Mouse (Mus musculus) myocyte (in vitro differentiated cells): ENCODE results near the gene Kctd17. TPM values are rescaled to one million over a fixed set of nuclear protein-coding genes. Genes with fewer than 3 reads are reported as not detected.

ENCODE experiments used
- H3K27me3 ChIP-seq: one replicate; pipeline ENCODE4 v1.6.1; 2011; ENCODE audit not compliant: control insufficient read depth, insufficient read depth, insufficient read length
- H3K36me3 ChIP-seq: one replicate; pipeline ENCODE4 v1.6.1; 2011; ENCODE audit not compliant: control insufficient read depth, insufficient read depth
- H3K4me2 ChIP-seq: one replicate; pipeline ENCODE4 v1.6.1; 2011; ENCODE audit warnings: low read depth, control low read depth
- H3K4me3 ChIP-seq: one replicate; pipeline ENCODE4 v1.5.1; 2011; ENCODE audit warnings: mild to moderate bottlenecking, control low read depth, moderate library complexity
- H3K79me2 ChIP-seq: one replicate; pipeline ENCODE4 v1.6.1; 2011; ENCODE audit not compliant: control insufficient read depth, insufficient read depth
- H3ac ChIP-seq: one replicate; pipeline ENCODE4 v1.6.1; 2011; ENCODE audit not compliant: control insufficient read depth, insufficient read length
- CEBPB ChIP-seq: IDR thresholded peaks from 2 replicates; pipeline ENCODE4 v1.6.1; 2011; ENCODE audit warnings: mild to moderate bottlenecking, moderate library complexity; ENCODE audit not compliant: poor library complexity, insufficient read depth, severe bottlenecking
- E2F4 ChIP-seq: IDR thresholded peaks from one replicate; pipeline ENCODE4 v1.6.1; 2011; ENCODE audit warnings: mild to moderate bottlenecking, control low read depth, moderate library complexity; ENCODE audit not compliant: insufficient read depth
- MAX ChIP-seq: IDR thresholded peaks from one replicate; pipeline ENCODE4 v1.6.1; 2011; ENCODE audit warnings: low read depth, mild to moderate bottlenecking, control low read depth
- MYOD1 ChIP-seq, 3 experiments: IDR thresholded peaks; one replicate each; pipeline ENCODE4 v1.6.1; 2011; ENCODE audit warnings: control low read depth in 2 of 3, low read depth in 2 of 3, mild to moderate bottlenecking in 2 of 3, moderate library complexity in 1 of 3; ENCODE audit not compliant: insufficient read length in 2 of 3, control insufficient read depth in 1 of 3
- MYOG ChIP-seq, 3 experiments: IDR thresholded peaks; one replicate each; pipeline ENCODE4 v1.6.1; 2011; ENCODE audit warnings: control low read depth in 2 of 3, low read depth in 2 of 3, mild to moderate bottlenecking in 2 of 3; ENCODE audit not compliant: insufficient read length in 2 of 3, control insufficient read depth in 1 of 3, insufficient read depth in 1 of 3
- POLR2A ChIP-seq: IDR thresholded peaks from one replicate; pipeline ENCODE4 v1.6.1; 2011; ENCODE audit warnings: low read depth, mild to moderate bottlenecking, control low read depth, moderate library complexity; ENCODE audit not compliant: insufficient read length
- POLR2AphosphoS2 ChIP-seq: IDR thresholded peaks from one replicate; pipeline ENCODE4 v1.6.1; 2011; ENCODE audit warnings: low read depth, control low read depth; ENCODE audit not compliant: insufficient read length
- REST ChIP-seq: IDR thresholded peaks from one replicate; pipeline ENCODE4 v1.6.1; 2011; ENCODE audit warnings: mild to moderate bottlenecking, control low read depth, moderate library complexity; ENCODE audit not compliant: insufficient read depth, insufficient read length
- SRF ChIP-seq: IDR thresholded peaks from one replicate; pipeline ENCODE4 v1.6.1; 2011; ENCODE audit warnings: low read depth; ENCODE audit not compliant: control insufficient read depth, insufficient read length
- TCF12 ChIP-seq: IDR thresholded peaks from one replicate; pipeline ENCODE4 v1.6.1; 2011; ENCODE audit warnings: mild to moderate bottlenecking, control low read depth; ENCODE audit not compliant: poor library complexity, insufficient read depth, severe bottlenecking
- TCF3 ChIP-seq: IDR thresholded peaks from one replicate; pipeline ENCODE4 v1.6.1; 2011; ENCODE audit warnings: low read depth, control low read depth; ENCODE audit not compliant: insufficient read length
- USF1 ChIP-seq: IDR thresholded peaks from one replicate; pipeline ENCODE4 v1.6.1; 2011; ENCODE audit warnings: low read depth, mild to moderate bottlenecking, control low read depth, moderate library complexity
- polyA plus RNA-seq: library from polyadenylated mRNA; unstranded; fragments of >200 nt; fragmentation: generic; extraction: Trizol; gene quantifications from one replicate; pipeline ENCODE4 v1.2.1, GENCODE M21; 2012; ENCODE audit warnings: missing spikeins

Gene Kctd17
- polyA plus RNA-seq, 1 experiment: 161 TPM

DNA sequence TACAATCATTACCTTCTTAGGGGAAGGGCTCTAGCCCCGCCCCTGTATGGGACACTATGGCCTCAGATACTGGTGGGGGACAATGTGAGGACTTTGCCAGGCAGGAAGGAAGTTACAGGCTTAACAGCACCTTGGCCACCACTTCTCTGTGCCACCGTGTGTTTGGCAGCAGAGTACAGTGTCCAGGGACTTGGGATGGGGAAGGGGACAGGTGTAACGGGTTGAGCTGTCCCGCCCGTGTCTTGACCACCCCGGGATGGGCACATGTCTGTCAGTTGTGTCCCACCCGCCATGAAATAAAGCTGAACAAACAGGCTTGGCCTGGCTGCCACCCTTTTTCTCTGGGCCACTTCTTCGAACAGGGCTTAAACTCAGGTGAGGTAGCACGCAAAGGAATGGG is 10.6 kb downstream of the Kctd17 start:
- H3K36me3 ChIP-seq: no peaks in the 10 kb centered on the region
- H3K4me2 ChIP-seq: no peak overlapping the region
- H3K27me3 ChIP-seq: no peaks in the 10 kb centered on the region
- H3K79me2 ChIP-seq: no peaks in the 10 kb centered on the region
- H3K4me3 ChIP-seq: no peak overlapping the region
- TF ChIP-seq MYOG (IDR thresholded peaks at IDR 0.05; ENCODE audit: control insufficient read depth in 1 of 3, insufficient read depth in 1 of 3, insufficient read length in 2 of 3, low read depth in 2 of 3): no peak
- no peak for TF ChIP-seq USF1
- no peak for TF ChIP-seq TCF12
- TF ChIP-seq SRF: no peak
- TF ChIP-seq REST: no peak
- H3ac ChIP-seq: no peak overlapping the region

DNA sequence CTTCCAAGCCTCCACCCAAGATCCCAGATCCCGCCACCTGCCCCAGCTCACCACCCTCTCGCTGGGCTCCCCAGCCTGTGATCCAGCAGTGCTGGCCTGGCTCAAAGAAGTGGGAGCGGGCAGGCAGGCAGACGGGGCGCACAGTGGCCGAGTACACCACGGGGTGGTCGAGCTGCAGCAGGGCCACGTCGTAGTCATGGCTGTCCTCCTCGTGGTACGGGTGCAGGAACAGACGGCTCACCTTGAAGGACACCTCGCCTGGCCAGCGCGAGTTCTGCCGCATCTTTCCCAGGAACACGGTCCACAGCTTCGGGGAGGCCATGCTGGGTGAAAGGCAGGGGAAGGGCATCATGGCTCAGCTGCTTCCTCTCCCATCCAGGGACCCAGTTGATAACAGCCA is 13.9 kb downstream of the Kctd17 start:
- peak in 1 of 3 experiments; percentile 18 for TF ChIP-seq MYOG (IDR thresholded peaks at IDR 0.05; ENCODE audit: control insufficient read depth in 1 of 3, insufficient read depth in 1 of 3, insufficient read length in 2 of 3, low read depth in 2 of 3)
- TF ChIP-seq REST: no peak
- TF ChIP-seq POLR2AphosphoS2: peak; percentile 76
- TF ChIP-seq SRF: no peak
- H3ac ChIP-seq: no peak overlapping the region
- no peaks in the 10 kb centered on the region for H3K79me2 ChIP-seq
- no peaks in the 10 kb centered on the region for H3K27me3 ChIP-seq
- no peak overlapping the region for H3K4me3 ChIP-seq
- no peak overlapping the region for H3K4me2 ChIP-seq
- H3K36me3 ChIP-seq: no peaks in the 10 kb centered on the region

DNA sequence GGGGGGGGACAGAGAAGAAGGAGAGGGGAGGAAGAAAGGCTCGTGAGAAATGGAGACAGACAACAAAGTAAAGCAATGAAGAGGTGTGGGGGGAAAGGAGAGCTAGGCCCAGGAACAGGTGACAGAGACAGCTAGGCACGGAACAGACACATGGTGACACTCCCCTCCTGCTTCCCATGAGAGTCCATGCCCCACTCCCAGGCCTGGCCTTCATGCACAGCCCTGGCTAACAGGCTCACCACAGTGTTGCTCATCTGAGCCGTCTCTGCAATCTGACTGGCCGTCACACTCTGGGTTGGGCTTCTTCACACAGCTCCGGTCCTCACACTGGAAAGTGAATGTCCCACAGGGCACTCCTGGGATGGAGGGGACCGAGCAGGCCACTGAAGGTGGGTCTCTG is 15.5 kb downstream of the Kctd17 start:
- no peaks in the 10 kb centered on the region for H3K79me2 ChIP-seq
- H3ac ChIP-seq: no peak overlapping the region
- TF ChIP-seq POLR2AphosphoS2 (peak; percentile 70), USF1 (no peak)
- no peaks in the 10 kb centered on the region for H3K27me3 ChIP-seq
- H3K4me2 ChIP-seq: no peak overlapping the region
- no peak overlapping the region for H3K4me3 ChIP-seq
- no peaks in the 10 kb centered on the region for H3K36me3 ChIP-seq

DNA sequence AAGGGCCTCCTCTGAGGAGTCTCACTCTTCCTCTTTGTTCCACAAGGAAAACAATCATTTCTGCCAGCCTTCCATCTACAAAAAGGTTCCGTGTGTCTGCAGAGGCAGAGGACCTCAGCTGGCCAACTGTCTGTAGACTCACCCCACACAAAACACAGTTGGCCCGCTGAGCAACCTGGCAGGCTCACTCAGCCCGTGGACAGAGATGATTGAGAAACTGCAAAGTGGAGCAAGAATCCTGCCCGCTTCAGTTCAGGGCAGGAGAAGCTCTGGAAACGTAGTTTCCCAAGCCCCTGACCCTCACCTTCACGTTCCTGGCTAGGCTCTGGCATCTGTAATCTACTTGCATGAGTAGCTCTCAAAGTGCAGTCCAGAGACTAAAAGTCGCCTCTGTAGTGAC is 18.8 kb downstream of the Kctd17 start:
- no peak overlapping the region for H3K4me3 ChIP-seq
- no peak overlapping the region for H3K4me2 ChIP-seq
- no peaks in the 10 kb centered on the region for H3K27me3 ChIP-seq
- H3K36me3 ChIP-seq: no peaks in the 10 kb centered on the region
- H3K79me2 ChIP-seq: no peaks in the 10 kb centered on the region
- no peak for TF ChIP-seq MYOG (IDR thresholded peaks at IDR 0.05; ENCODE audit: control insufficient read depth in 1 of 3, insufficient read depth in 1 of 3, insufficient read length in 2 of 3, low read depth in 2 of 3)
- TF ChIP-seq USF1: no peak
- TF ChIP-seq SRF: no peak
- no peak for TF ChIP-seq MAX
- TF ChIP-seq MYOD1 (IDR thresholded peaks at IDR 0.05; ENCODE audit: control insufficient read depth in 1 of 3, insufficient read length in 2 of 3, low read depth in 2 of 3): no peak
- TF ChIP-seq CEBPB: no peak
- TF ChIP-seq POLR2AphosphoS2: no peak
- no peak for TF ChIP-seq TCF12
- no peak for TF ChIP-seq E2F4
- TF ChIP-seq REST: no peak
- TF ChIP-seq POLR2A: no peak
- no peak for TF ChIP-seq TCF3
- H3ac ChIP-seq: no peak overlapping the region

DNA sequence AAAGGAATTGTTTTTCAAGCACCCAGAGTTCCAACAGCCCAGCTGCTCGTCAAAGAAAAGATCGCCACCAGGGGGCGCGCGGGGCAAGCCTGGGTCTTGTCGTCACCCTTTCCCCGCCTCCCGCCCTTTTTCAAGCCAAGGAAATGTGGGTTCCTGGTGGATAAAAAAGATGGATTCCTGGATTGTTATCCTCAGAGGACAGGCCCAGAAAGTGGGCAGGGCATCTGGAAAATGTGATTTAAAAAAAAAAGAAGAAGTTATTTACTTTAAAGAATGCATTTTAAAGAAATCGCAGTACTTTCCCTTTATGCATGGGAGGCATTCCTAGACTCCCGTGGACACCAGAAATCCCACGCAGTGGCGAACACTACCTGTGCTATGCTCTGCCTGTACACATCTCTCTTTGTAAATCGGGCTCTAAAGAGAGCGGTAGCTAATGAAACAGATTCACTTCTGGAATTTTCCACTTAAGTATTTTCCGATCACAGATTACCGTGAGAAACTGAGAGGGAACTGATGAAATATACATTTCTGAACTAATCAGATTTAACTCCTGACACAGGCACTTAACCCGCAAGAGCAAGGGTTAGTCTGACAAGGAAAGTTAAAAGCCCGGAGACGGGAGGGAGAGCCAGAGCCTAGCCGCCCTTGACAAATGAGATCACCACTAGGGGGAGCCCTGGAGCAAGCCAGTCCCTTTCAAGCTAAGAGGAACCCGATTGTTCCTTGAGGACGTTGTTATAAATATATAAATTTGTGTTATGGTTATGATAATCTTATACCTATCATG is 19.6 kb downstream of the Kctd17 start:
- Histone ChIP-seq H3K4me3 (peak overlapping the region; percentile 5), H3K36me3 (no peaks in the 10 kb centered on the region), H3K27me3 (no peaks in the 10 kb centered on the region), H3K79me2 (no peaks in the 10 kb centered on the region), H3K4me2 (peak overlapping the region; percentile 99), H3ac (no peak overlapping the region)
- TF ChIP-seq MAX (no peak), E2F4 (peak; percentile 82), MYOD1 (IDR thresholded peaks at IDR 0.05; ENCODE audit: control insufficient read depth in 1 of 3, insufficient read length in 2 of 3, low read depth in 2 of 3) (peak in 1 of 3 experiments; percentile 25)

DNA sequence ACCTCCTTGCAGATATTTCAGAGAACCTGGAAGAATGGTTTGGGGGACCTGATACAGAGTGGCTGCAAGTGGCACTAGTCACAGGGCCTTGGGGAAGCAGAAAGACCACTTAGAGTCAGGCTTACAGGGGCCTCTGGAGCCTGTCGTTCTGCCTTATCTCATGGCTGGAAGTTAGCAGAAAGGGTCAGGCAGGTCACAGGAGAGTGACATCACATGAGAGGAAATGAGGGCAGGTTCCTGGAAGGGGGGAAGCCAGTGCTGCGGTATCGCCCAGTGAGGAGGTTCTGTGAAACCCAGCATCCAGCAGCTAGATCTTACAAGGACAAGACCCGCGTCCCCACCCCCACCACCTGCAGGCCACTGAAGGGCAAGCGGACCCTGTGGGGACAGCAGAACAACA is 20.8 kb downstream of the Kctd17 start:
- Histone ChIP-seq H3K27me3 (no peaks in the 10 kb centered on the region), H3K4me2 (peak overlapping the region; percentile 74), H3K4me3 (no peak overlapping the region), H3ac (no peak overlapping the region), H3K79me2 (no peaks in the 10 kb centered on the region), H3K36me3 (no peaks in the 10 kb centered on the region)
- TF ChIP-seq MAX (no peak), CEBPB (no peak), MYOG (IDR thresholded peaks at IDR 0.05; ENCODE audit: control insufficient read depth in 1 of 3, insufficient read depth in 1 of 3, insufficient read length in 2 of 3, low read depth in 2 of 3) (no peak), REST (no peak), SRF (no peak), TCF3 (no peak), USF1 (no peak), TCF12 (no peak), POLR2AphosphoS2 (no peak), MYOD1 (IDR thresholded peaks at IDR 0.05; ENCODE audit: control insufficient read depth in 1 of 3, insufficient read length in 2 of 3, low read depth in 2 of 3) (no peak), E2F4 (no peak), POLR2A (no peak)
